Mouse (Mus musculus): ENCODE data around the gene Ism1. TPM values are rescaled to one million over a fixed set of nuclear protein-coding genes. Genes with fewer than 3 reads are reported as not detected.

Ism1 gene
- total RNA-seq, 2 experiments from 2014 or later: 4.4 to 6.4 TPM

GRCm38 (mm10) chr2:139804041-139804440, 126.1 kb downstream of the Ism1 start:
- no peak for DNase-seq (ENCODE audit: low spot score in 2 of 2)

GRCm38 (mm10) chr2:139807887-139808286, 129.9 kb downstream of the Ism1 start:
- DNase-seq (ENCODE audit: low spot score in 2 of 2): no peak

Other genes with a start within 250 kb of the Ism1 start
- not detected for gene Sptlc3, start 184.3 kb upstream of the Ism1 start, total RNA-seq (2021)